ENCODE assay signal across 8 mouse cellular contexts in the genomic region with DNA sequence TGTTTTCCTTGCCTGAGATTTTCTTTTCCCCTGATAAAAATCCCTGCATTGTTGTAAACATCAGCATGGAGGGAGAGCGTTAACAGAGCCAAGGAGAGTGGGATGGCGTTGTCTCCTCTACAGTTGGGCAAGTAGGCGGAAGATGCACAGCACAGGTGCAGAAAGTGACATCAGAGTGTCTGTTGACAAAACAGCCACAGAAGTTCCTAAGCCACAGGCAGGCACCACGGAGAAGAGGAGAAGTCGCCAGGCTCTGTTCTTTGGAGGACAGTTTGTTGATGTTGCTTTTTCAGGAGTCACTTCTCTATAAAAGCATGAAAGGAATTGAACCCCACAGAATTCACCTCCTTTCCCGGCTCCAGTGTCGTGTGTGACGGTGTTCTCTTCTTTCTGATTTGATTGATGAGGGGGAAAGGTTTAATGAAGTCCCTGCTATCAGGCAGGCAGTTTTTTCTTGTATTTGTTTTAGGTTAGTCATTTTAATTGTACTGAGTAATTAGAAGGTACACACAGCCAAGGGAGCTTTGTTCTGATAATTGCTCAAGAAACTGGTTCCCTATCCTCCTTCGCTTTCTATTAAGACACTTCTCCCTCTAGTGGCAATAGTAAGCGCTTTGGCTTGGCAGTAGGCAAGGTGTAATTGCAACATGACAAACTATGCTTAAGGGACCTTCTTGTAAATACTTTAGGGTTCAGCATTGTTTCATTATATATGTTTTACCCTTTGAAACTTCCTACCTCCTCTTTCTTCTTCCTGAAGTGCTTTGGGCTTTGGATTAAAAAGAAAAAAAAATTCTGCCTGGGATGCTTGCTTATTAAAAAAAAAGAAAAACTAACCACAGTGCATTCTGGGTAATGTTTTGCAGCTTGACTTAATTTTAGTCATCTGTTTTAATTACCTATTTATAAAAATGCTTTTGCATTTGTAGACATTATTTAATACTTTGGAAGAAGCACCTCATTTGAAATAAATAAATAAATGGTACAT.
DNase-seq lines count a peak whose midpoint lies in the region; ATAC-seq and TF ChIP-seq lines count a peak whose summit lies in the region.

No protein-coding gene starts in this region.

- peaks cover 18% of the 10 kb centered on the region for H3K4me1 ChIP-seq in forebrain, embryonic 12.5 days
- peaks cover 13% of the 10 kb centered on the region; the same call in 1 of the 2 replicates for H3K4me1 ChIP-seq in forebrain, embryonic 11.5 days (replicated peaks; ENCODE audit: control insufficient read depth, insufficient read depth, low read length)

- peak; percentile 59; the same call in 1 of the 2 replicates for TF ChIP-seq CTCF in brain, embryonic 14.5 days (IDR thresholded peaks at IDR 0.05; ENCODE audit: borderline replicate concordance, extremely low read depth, insufficient read depth, insufficient read length)

- TF ChIP-seq POLR2A in brain, embryonic 14.5 days (IDR thresholded peaks at IDR 0.05; ENCODE audit: borderline replicate concordance, extremely low read depth, insufficient read depth, insufficient read length, poor library complexity, severe bottlenecking): no peak

- no peak for ATAC-seq in forebrain, embryonic 12.5 days (ENCODE audit: low FRiP score)
- ATAC-seq in forebrain, embryonic 11.5 days (replicated peaks; ENCODE audit: low FRiP score): no peak

- peaks cover 56% of the 10 kb centered on the region for H3K27me3 ChIP-seq in forebrain, embryonic 12.5 days
- peaks cover 28% of the 10 kb centered on the region for H3K27me3 ChIP-seq in forebrain, embryonic 11.5 days (ENCODE audit: control insufficient read depth, insufficient read depth, low read length)

- WGBS in forebrain, embryonic 12.5 days: 35% methylated on average over 10 of the region's 10 CpGs
- WGBS in forebrain, embryonic 11.5 days: 36% methylated on average over 10 of the region's 10 CpGs

- H3K4me2 ChIP-seq in forebrain, embryonic 12.5 days: no peak overlapping the region
- no peak overlapping the region for H3K4me2 ChIP-seq in forebrain, embryonic 11.5 days (ENCODE audit: low read depth, low read length, severe bottlenecking)

- H3K9ac ChIP-seq in forebrain, embryonic 12.5 days: no peak overlapping the region
- H3K9ac ChIP-seq in forebrain, embryonic 11.5 days (ENCODE audit: low read length): no peak overlapping the region

- H3K9me3 ChIP-seq in forebrain, embryonic 12.5 days: no peaks in the 10 kb centered on the region
- no peaks in the 10 kb centered on the region for H3K9me3 ChIP-seq in forebrain, embryonic 11.5 days (ENCODE audit: control insufficient read depth, low read length)

- no peak for DNase-seq in forebrain, embryonic 11.5 days (ENCODE audit: low spot score)
- peak; percentile 53 for DNase-seq in 3T3-L1 (ENCODE audit: low read depth, low spot score)
- peak; percentile 86 for DNase-seq in brain, embryonic 14.5 days (ENCODE audit: low read depth)
- peak; percentile 52 for DNase-seq in lung, postnatal 10 days
- no peak for DNase-seq in natural killer cell, adult 2 months (ENCODE audit: low spot score in 2 of 2)
- DNase-seq in adrenal gland, postnatal 4 days (ENCODE audit: low spot score in 2 of 2): no peak
- DNase-seq in urinary bladder, adult 18-20 months (ENCODE audit: low spot score in 2 of 2): no peak

- peak overlapping the region; percentile 43; the same call in 1 of the 2 replicates for H3K27ac ChIP-seq in forebrain, embryonic 12.5 days
- H3K27ac ChIP-seq in forebrain, embryonic 11.5 days (ENCODE audit: low read depth, low read length): no peak overlapping the region

- H3K36me3 ChIP-seq in forebrain, embryonic 12.5 days (replicated peaks): no peaks in the 10 kb centered on the region
- H3K36me3 ChIP-seq in forebrain, embryonic 11.5 days (ENCODE audit: control insufficient read depth, insufficient read depth, low read length): no peaks in the 10 kb centered on the region

- no peak overlapping the region for H3K4me3 ChIP-seq in forebrain, embryonic 12.5 days (replicated peaks)
- no peak overlapping the region for H3K4me3 ChIP-seq in forebrain, embryonic 11.5 days (ENCODE audit: low read depth, low read length)

Comparison
In these comparisons a context has a peak if more than half of its experiments do, and no peak if none do; other contexts are left out.
1. DNase-seq: peak in 3T3-L1 (single experiment), brain, embryonic 14.5 days (single experiment) and lung, postnatal 10 days (single experiment); none in forebrain, embryonic 11.5 days (single experiment), natural killer cell, adult 2 months (0 of 2), adrenal gland, postnatal 4 days (0 of 2) and urinary bladder, adult 18-20 months (0 of 2).